Mouse (Mus musculus) midbrain, embryonic 11.5 days (tissue): Measurements from ENCODE around the gene Megf11. TPM values are rescaled to one million over a fixed set of nuclear protein-coding genes. Genes with fewer than 3 reads are reported as not detected.

Experiments used
- ATAC-seq: fragments of 200-750 bp; cut with Nextera tagmentation; 2 replicates; pipeline ENCODE4 v1.8.0; 2017; ENCODE audit warnings: moderate TSS enrichment, moderate library complexity; ENCODE audit not compliant: low FRiP score
- DNase-seq: peaks from one replicate; pipeline ENCODE4 v3.0.0; 2015; ENCODE audit warnings: low spot score; ENCODE audit errors: missing footprints
- H3K27ac ChIP-seq: fragments of 300-500 bp; sonication (generic); 2 replicates; pipeline ENCODE4 v1.5.1; 2014; ENCODE audit warnings: low read depth, low read length
- H3K27me3 ChIP-seq: fragments of 300-500 bp; sonication (generic); 2 replicates; pipeline ENCODE4 v1.6.1; 2014; ENCODE audit warnings: mild to moderate bottlenecking, low read length, moderate library complexity, mixed read lengths; ENCODE audit not compliant: control insufficient read depth, insufficient read depth
- H3K36me3 ChIP-seq: fragments of 300-500 bp; sonication (generic); 2 replicates; pipeline ENCODE4 v1.6.1; 2014; ENCODE audit warnings: mild to moderate bottlenecking, low read length, moderate library complexity, mixed read lengths; ENCODE audit not compliant: control insufficient read depth, insufficient read depth
- H3K4me1 ChIP-seq: fragments of 300-500 bp; sonication (generic); 2 replicates; pipeline ENCODE4 v1.6.1; 2014; ENCODE audit warnings: low read length; ENCODE audit not compliant: control insufficient read depth, insufficient read depth
- H3K4me2 ChIP-seq: fragments of 300-500 bp; sonication (generic); 2 replicates; pipeline ENCODE4 v1.6.1; 2014; ENCODE audit warnings: mild to moderate bottlenecking, moderate library complexity
- H3K4me3 ChIP-seq: fragments of 300-500 bp; sonication (generic); 2 replicates; pipeline ENCODE4 v1.5.1; 2014; ENCODE audit warnings: low read depth, low read length
- H3K9ac ChIP-seq: fragments of 300-500 bp; sonication (generic); 2 replicates; pipeline ENCODE4 v1.6.1; 2014; ENCODE audit warnings: low read length
- H3K9me3 ChIP-seq: fragments of 300-500 bp; sonication (generic); 2 replicates; pipeline ENCODE4 v1.6.1; 2016; ENCODE audit warnings: low read length; ENCODE audit not compliant: control insufficient read depth
- WGBS: fragments of 180-500 bp; shearing (Covaris S2); extraction: QIAGEN DNeasy Blood & Tissue Kit; methylation state at CpG from one replicate; pipeline ENCODE4 v1.1.7; 2014; 5-methylcytosine and 5-hydroxymethylcytosine counted together
- polyA plus RNA-seq: library from polyadenylated mRNA; unstranded; fragments of >200 nt; fragmentation: Nextera tagmentation; extraction: Ambion mirVana; gene quantifications from 2 replicates; pipeline ENCODE4 v1.2.1, GENCODE M21; 2014

The Megf11 gene
- polyA plus RNA-seq, 1 experiment from 2014 or later = 3.1 TPM

DNA sequence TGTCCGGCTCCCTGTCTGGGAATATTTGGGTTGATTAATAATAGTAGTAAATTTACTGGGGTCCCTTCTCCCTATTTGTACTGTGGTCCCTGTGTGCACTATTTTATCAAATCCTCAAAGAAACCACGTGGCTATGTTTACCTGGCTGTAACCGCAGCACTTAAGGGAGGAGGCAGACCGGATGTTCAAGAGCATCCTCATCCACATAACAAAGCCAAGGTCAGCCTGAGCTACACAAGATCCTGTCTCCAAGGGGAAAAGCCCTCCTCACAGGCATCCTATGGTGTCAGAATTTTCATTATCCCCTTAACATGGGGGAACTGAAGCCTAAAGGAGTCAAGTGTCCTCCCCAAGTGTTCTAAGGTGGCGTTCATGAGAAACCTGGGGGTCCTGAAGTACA lies 232.0 kb downstream of the Megf11 start:
- Histone ChIP-seq H3K9ac (no peak overlapping the region), H3K36me3 (no peaks in the 10 kb centered on the region), H3K4me2 (no peak overlapping the region), H3K27me3 (no peaks in the 10 kb centered on the region), H3K9me3 (no peaks in the 10 kb centered on the region), H3K4me3 (no peak overlapping the region), H3K4me1 (peaks cover 10% of the 10 kb centered on the region), H3K27ac (no peak overlapping the region)
- ATAC-seq = no peak
- DNase-seq = no peak
- WGBS = 56% methylated on average over 5 of the region's 5 CpGs

DNA sequence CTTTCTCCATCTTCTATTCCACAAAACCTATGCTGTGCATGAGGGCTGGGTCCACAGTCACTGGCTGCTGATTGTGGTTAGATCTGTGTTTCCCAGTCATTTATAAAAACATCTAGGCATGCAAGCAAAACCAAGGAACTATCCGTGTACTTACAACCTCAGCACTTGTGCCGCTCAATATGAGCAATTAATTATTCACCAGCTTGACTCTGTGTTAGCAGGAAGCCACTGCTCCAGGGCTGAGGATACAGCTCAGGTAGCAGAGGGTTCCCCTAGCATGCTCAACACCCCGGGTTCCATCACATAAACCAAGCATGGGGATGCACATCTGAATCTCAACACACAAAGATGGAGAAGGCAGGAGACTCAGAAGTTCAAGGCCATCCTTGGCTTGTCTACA lies 233.0 kb downstream of the Megf11 start:
- H3K9me3 ChIP-seq = no peaks in the 10 kb centered on the region
- H3K4me2 ChIP-seq = no peak overlapping the region
- no peak for ATAC-seq
- no peak overlapping the region for H3K27ac ChIP-seq
- H3K36me3 ChIP-seq = no peaks in the 10 kb centered on the region
- no peak for DNase-seq
- H3K4me1 ChIP-seq = peaks cover 4% of the 10 kb centered on the region; the same call in 1 of the 2 replicates
- H3K9ac ChIP-seq = no peak overlapping the region
- H3K4me3 ChIP-seq = no peak overlapping the region
- WGBS = 86% methylated on average over 3 of the region's 3 CpGs
- H3K27me3 ChIP-seq = no peaks in the 10 kb centered on the region

- H3K27ac ChIP-seq = no peak overlapping the region
- no peak overlapping the region for H3K9ac ChIP-seq
- H3K4me1 ChIP-seq = peaks cover 4% of the 10 kb centered on the region; the same call in 1 of the 2 replicates
- H3K9me3 ChIP-seq = no peaks in the 10 kb centered on the region
- WGBS = 83% methylated on average over 10 of the region's 10 CpGs
- H3K4me3 ChIP-seq = no peak overlapping the region
- ATAC-seq (no peak), DNase-seq (no peak)
- H3K27me3 ChIP-seq = no peaks in the 10 kb centered on the region
- no peak overlapping the region for H3K4me2 ChIP-seq
- no peaks in the 10 kb centered on the region for H3K36me3 ChIP-seq
Observed at GRCm38 (mm10) chr9:64619440-64619839, 234.0 kb downstream of the Megf11 start.

GRCm38 (mm10) chr9:64620596-64620995 lies 235.2 kb downstream of the Megf11 start:
- no peak overlapping the region for H3K27ac ChIP-seq
- DNase-seq (no peak), ATAC-seq (no peak)
- no peaks in the 10 kb centered on the region for H3K27me3 ChIP-seq
- H3K4me2 ChIP-seq = no peak overlapping the region
- peaks cover 4% of the 10 kb centered on the region; the same call in 1 of the 2 replicates for H3K4me1 ChIP-seq
- no peaks in the 10 kb centered on the region for H3K36me3 ChIP-seq
- WGBS = 75% methylated on average over 8 of the region's 8 CpGs
- H3K9ac ChIP-seq = no peak overlapping the region
- no peak overlapping the region for H3K4me3 ChIP-seq
- no peaks in the 10 kb centered on the region for H3K9me3 ChIP-seq

- DNase-seq (no peak), ATAC-seq (0 out of 2 replicates have a peak, but pooled peaks have one; percentile 27)
- Histone ChIP-seq H3K27me3 (no peaks in the 10 kb centered on the region), H3K4me1 (peaks cover 4% of the 10 kb centered on the region; the same call in 1 of the 2 replicates), H3K27ac (no peak overlapping the region), H3K36me3 (no peaks in the 10 kb centered on the region), H3K4me3 (no peak overlapping the region), H3K9ac (no peak overlapping the region), H3K4me2 (no peak overlapping the region), H3K9me3 (no peaks in the 10 kb centered on the region)
- 38% methylated on average over 5 of the region's 5 CpGs for WGBS
Observed at GRCm38 (mm10) chr9:64621499-64622296, 236.3 kb downstream of the Megf11 start.

- Histone ChIP-seq H3K27me3 (no peaks in the 10 kb centered on the region), H3K4me3 (no peak overlapping the region), H3K9ac (no peak overlapping the region), H3K4me1 (peaks cover 4% of the 10 kb centered on the region; the same call in 1 of the 2 replicates), H3K27ac (no peak overlapping the region), H3K36me3 (no peaks in the 10 kb centered on the region), H3K9me3 (no peaks in the 10 kb centered on the region), H3K4me2 (no peak overlapping the region)
- 91% methylated on average over 4 of the region's 4 CpGs for WGBS
- ATAC-seq (no peak), DNase-seq (no peak)
Observed at GRCm38 (mm10) chr9:64623361-64623760, 237.9 kb downstream of the Megf11 start.

DNA sequence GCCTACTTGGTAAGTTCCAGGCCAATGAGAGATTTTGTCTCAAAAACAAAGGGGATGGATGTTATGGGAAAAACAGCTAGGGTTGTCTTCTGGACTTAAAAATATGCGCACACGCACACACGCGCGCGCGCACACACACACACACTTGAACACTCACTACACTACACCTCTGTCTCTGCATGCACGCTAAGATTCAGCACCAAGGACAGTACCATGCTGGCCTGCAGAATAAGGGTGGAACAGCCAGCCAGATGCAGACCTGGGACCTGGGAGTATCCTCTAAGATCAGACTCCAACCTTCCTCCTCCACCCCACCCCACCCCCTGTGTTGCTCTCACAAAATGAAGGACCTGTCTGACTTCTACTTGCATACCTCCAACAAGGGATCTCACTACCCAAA lies 239.1 kb downstream of the Megf11 start:
- Histone ChIP-seq H3K27ac (no peak overlapping the region), H3K9ac (no peak overlapping the region), H3K9me3 (no peaks in the 10 kb centered on the region), H3K4me1 (peaks cover 4% of the 10 kb centered on the region; the same call in 1 of the 2 replicates), H3K36me3 (no peaks in the 10 kb centered on the region), H3K4me3 (no peak overlapping the region), H3K27me3 (no peaks in the 10 kb centered on the region), H3K4me2 (no peak overlapping the region)
- peak; percentile 91 for DNase-seq
- 70% methylated on average over 8 of the region's 8 CpGs for WGBS
- no peak for ATAC-seq

DNA sequence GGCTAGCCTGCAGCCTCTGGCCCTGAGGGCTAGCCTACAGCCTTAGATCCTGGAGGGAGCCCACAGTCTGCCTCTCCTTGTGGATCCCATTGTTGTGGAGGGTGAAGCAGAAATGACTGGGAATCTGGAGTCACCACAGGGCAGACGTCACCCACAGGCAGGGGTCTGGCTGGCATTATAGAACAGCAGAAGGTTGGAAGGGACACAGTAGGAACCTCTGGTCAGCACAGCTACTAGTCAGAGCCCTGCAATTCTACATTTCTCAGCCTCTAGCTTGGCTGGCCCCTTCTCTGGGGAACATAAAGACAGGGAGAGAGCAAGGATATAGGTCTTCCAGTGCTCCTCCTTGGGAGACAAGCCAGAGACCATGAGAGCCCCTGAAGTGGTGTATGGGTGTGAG lies 244.4 kb downstream of the Megf11 start:
- Histone ChIP-seq H3K27ac (no peak overlapping the region), H3K36me3 (no peaks in the 10 kb centered on the region), H3K4me2 (no peak overlapping the region), H3K4me1 (no peaks in the 10 kb centered on the region), H3K4me3 (no peak overlapping the region), H3K9ac (no peak overlapping the region), H3K9me3 (no peaks in the 10 kb centered on the region), H3K27me3 (no peaks in the 10 kb centered on the region)
- ATAC-seq (no peak), DNase-seq (no peak)
- 50% methylated on average over 1 of the region's 1 CpGs for WGBS

GRCm38 (mm10) chr9:64633169-64633568 lies 247.7 kb downstream of the Megf11 start:
- no peaks in the 10 kb centered on the region for H3K9me3 ChIP-seq
- WGBS = 85% methylated on average over 3 of the region's 3 CpGs
- no peak overlapping the region for H3K9ac ChIP-seq
- H3K27me3 ChIP-seq = peaks cover 6% of the 10 kb centered on the region; the same call in 1 of the 2 replicates
- H3K36me3 ChIP-seq = no peaks in the 10 kb centered on the region
- DNase-seq (no peak), ATAC-seq (no peak)
- no peak overlapping the region for H3K4me3 ChIP-seq
- no peak overlapping the region for H3K4me2 ChIP-seq
- H3K27ac ChIP-seq = no peak overlapping the region
- H3K4me1 ChIP-seq = peaks cover 1% of the 10 kb centered on the region; the same call in 1 of the 2 replicates
